Mouse (Mus musculus) c-Kit-positive CD71-negative TER-119-negative erythroid progenitor cells, embryonic 14.5 days (primary cell): ENCODE results near the gene Prmt1.

Source experiments
- DNase-seq: peaks from one replicate; pipeline ENCODE4 v3.0.0-alpha.2; 2013; ENCODE audit warnings: low read depth

Prmt1 gene

GRCm38 (mm10) chr7:45012824-45013223, 26.5 kb upstream of the Prmt1 start:
- no peak for DNase-seq

- DNase-seq: no peak
These were observed 25.6 kb upstream of the Prmt1 start for GRCm38 (mm10) chr7:45012011-45012410.

GRCm38 (mm10) chr7:45008411-45008810, 22.0 kb upstream of the Prmt1 start:
- no peak for DNase-seq

GRCm38 (mm10) chr7:45007846-45008245, 21.5 kb upstream of the Prmt1 start:
- DNase-seq: no peak

- DNase-seq: no peak
These were observed 20.8 kb upstream of the Prmt1 start for GRCm38 (mm10) chr7:45007141-45007540.

GRCm38 (mm10) chr7:45006503-45006902, 20.1 kb upstream of the Prmt1 start:
- DNase-seq: no peak

- DNase-seq: no peak
These were observed 19.1 kb upstream of the Prmt1 start for GRCm38 (mm10) chr7:45005321-45005992.

GRCm38 (mm10) chr7:45004546-45004945, 18.2 kb upstream of the Prmt1 start:
- no peak for DNase-seq

GRCm38 (mm10) chr7:45002440-45002839, 16.1 kb upstream of the Prmt1 start:
- DNase-seq: no peak

GRCm38 (mm10) chr7:45000539-45001114, 14.3 kb upstream of the Prmt1 start:
- no peak for DNase-seq

GRCm38 (mm10) chr7:44999753-45000152, 13.4 kb upstream of the Prmt1 start:
- no peak for DNase-seq

- DNase-seq: no peak
These were observed 12.2 kb upstream of the Prmt1 start, which contains the start of gene Bcl2l12 for GRCm38 (mm10) chr7:44998501-44998955. Gene Bcl2l12, minus strand, starts transcription at chr7:44998712.

- DNase-seq: no peak
These were observed 11.6 kb upstream of the Prmt1 start for GRCm38 (mm10) chr7:44997940-44998428.

GRCm38 (mm10) chr7:44997231-44997939, 11.0 kb upstream of the Prmt1 start, which contains the start of gene Irf3:
Gene Irf3, plus strand, starts transcription at chr7:44997648.
- DNase-seq: peak; percentile 98

- DNase-seq: no peak
These were observed 10.3 kb upstream of the Prmt1 start for GRCm38 (mm10) chr7:44996672-44997071.

- peak; percentile 28 for DNase-seq
These were observed 731 bp upstream of the Prmt1 start for GRCm38 (mm10) chr7:44986879-44987718.

- peak; percentile 60 for DNase-seq
These were observed 675 bp downstream of the Prmt1 start for GRCm38 (mm10) chr7:44985595-44986191.

GRCm38 (mm10) chr7:44984833-44985164, 1.6 kb downstream of the Prmt1 start:
- DNase-seq: no peak

- DNase-seq: no peak
These were observed 2.2 kb downstream of the Prmt1 start for GRCm38 (mm10) chr7:44983944-44984832.

- peak; percentile 77 for DNase-seq
These were observed 3.3 kb downstream of the Prmt1 start for GRCm38 (mm10) chr7:44983085-44983484.

GRCm38 (mm10) chr7:44981539-44981938, 4.8 kb downstream of the Prmt1 start:
- no peak for DNase-seq
